Mouse (Mus musculus) layer of hippocampus, postnatal 10 days (tissue): ENCODE measurements around the gene Rap2c. TPM values are rescaled to one million over a fixed set of nuclear protein-coding genes. Genes with fewer than 3 reads are reported as not detected.

ENCODE experiments used
- DNase-seq, 2 experiments: peaks; one replicate each; pipeline ENCODE4 v3.0.0; 2021; ENCODE audit warnings: low spot score in 2 of 2
- total RNA-seq, 2 experiments: library from RNA; stranded (reverse); gene quantifications; 2 replicates each; pipeline ENCODE4 v1.2.3; 2021

Rap2c gene
- total RNA-seq, 2 experiments from 2014 or later, result 29.3 to 32.1 TPM

- DNase-seq, result no peak
Observed at GRCm38 (mm10) chrX:50969907-50970306, 47.9 kb downstream of the Rap2c start.

- no peak for DNase-seq
Observed at GRCm38 (mm10) chrX:50968157-50968932, 49.5 kb downstream of the Rap2c start.

GRCm38 (mm10) chrX:50965157-50965556 is 52.7 kb downstream of the Rap2c start:
- no peak for DNase-seq

- DNase-seq, result no peak
Observed at GRCm38 (mm10) chrX:50962955-50963354, 54.9 kb downstream of the Rap2c start.

Other genes with a start within 250 kb of the Rap2c start
- gene Stk26, start 177.0 kb downstream of the Rap2c start, total RNA-seq, result 1 to 10 TPM; 3.0 TPM
- gene Frmd7, start 75.3 kb downstream of the Rap2c start, total RNA-seq, result 1 to 10 TPM; 2.9 to 3.5 TPM
- gene Mbnl3, start 188.5 kb upstream of the Rap2c start, total RNA-seq, result under 1 TPM; 0.16 to 0.25 TPM